Mouse (Mus musculus) neural tube, embryonic 14.5 days (tissue): ENCODE measurements at regions not wholly inside any gene's neighbourhood (a gene's known extent, or its start where the extent isn't known, plus 50 kb on each side); places are given as distances from the start of the nearest gene placed in this dataset.

Source experiments
- ATAC-seq: fragments of 200-750 bp; cut with Nextera tagmentation; 2 replicates; pipeline ENCODE4 v1.8.0; 2017; ENCODE audit warnings: low read depth, mild to moderate bottlenecking, moderate TSS enrichment, moderate library complexity
- H3K27ac ChIP-seq: fragments of 300-500 bp; sonication (generic); 2 replicates; pipeline ENCODE4 v1.5.1; 2014; ENCODE audit warnings: low read depth, mild to moderate bottlenecking, control low read depth, low read length, moderate library complexity, mixed read lengths
- H3K27me3 ChIP-seq: fragments of 300-500 bp; sonication (generic); 2 replicates; pipeline ENCODE4 v1.6.1; 2014; ENCODE audit warnings: low read length; ENCODE audit not compliant: control insufficient read depth, insufficient read depth
- H3K36me3 ChIP-seq: fragments of 300-500 bp; sonication (generic); 2 replicates; pipeline ENCODE4 v1.6.1; 2014; ENCODE audit warnings: low read length, mixed read lengths; ENCODE audit not compliant: control insufficient read depth, insufficient read depth
- H3K4me1 ChIP-seq: fragments of 300-500 bp; sonication (generic); 2 replicates; pipeline ENCODE4 v1.6.1; 2014; ENCODE audit warnings: low read length; ENCODE audit not compliant: control insufficient read depth, insufficient read depth
- H3K4me2 ChIP-seq: fragments of 300-500 bp; sonication (generic); 2 replicates; pipeline ENCODE4 v1.6.1; 2014; ENCODE audit warnings: mild to moderate bottlenecking, low read depth, low read length, control low read depth
- H3K4me3 ChIP-seq: fragments of 300-500 bp; sonication (generic); 2 replicates; pipeline ENCODE4 v1.5.1; 2014; ENCODE audit warnings: low read depth, low read length, control low read depth, mixed read lengths
- H3K9ac ChIP-seq: fragments of 300-500 bp; sonication (generic); replicated peaks from 2 replicates; pipeline ENCODE4 v1.6.1; 2014; ENCODE audit warnings: low read depth, mild to moderate bottlenecking, control low read depth, low read length, mixed read lengths
- H3K9me3 ChIP-seq: fragments of 300-500 bp; sonication (generic); 2 replicates; pipeline ENCODE4 v1.6.1; 2016; ENCODE audit warnings: low read length; ENCODE audit not compliant: control insufficient read depth
- WGBS: fragments of 180-500 bp; shearing (Covaris S2); extraction: QIAGEN DNeasy Blood & Tissue Kit; methylation state at CpG from one replicate; pipeline ENCODE4 v1.1.7; 2014; 5-methylcytosine and 5-hydroxymethylcytosine counted together

- peaks cover 5% of the 10 kb centered on the region; the same call in 1 of the 2 replicates for H3K4me1 ChIP-seq
- no peaks in the 10 kb centered on the region for H3K27me3 ChIP-seq
- H3K4me3 ChIP-seq: no peak overlapping the region
- H3K27ac ChIP-seq: peak overlapping the region; percentile 49; the same call in 1 of the 2 replicates
- H3K9me3 ChIP-seq: no peaks in the 10 kb centered on the region
- no peak; the same call in 1 of the 2 replicates for ATAC-seq
- no peaks in the 10 kb centered on the region for H3K36me3 ChIP-seq
- H3K4me2 ChIP-seq: no peak overlapping the region
- 44% methylated on average over 6 of the region's 6 CpGs for WGBS
- H3K9ac ChIP-seq: no peak overlapping the region
Measured at GRCm38 (mm10) chr9:51637131-51637920, 127.8 kb upstream of the Arhgap20 start.

- Histone ChIP-seq H3K9ac (no peak overlapping the region), H3K27ac (no peak overlapping the region), H3K4me2 (no peak overlapping the region), H3K9me3 (no peaks in the 10 kb centered on the region), H3K4me3 (no peak overlapping the region), H3K27me3 (no peaks in the 10 kb centered on the region), H3K4me1 (peaks cover 5% of the 10 kb centered on the region; the same call in 1 of the 2 replicates), H3K36me3 (no peaks in the 10 kb centered on the region)
- 80% methylated on average over 4 of the region's 4 CpGs for WGBS
- ATAC-seq: no peak
Measured at GRCm38 (mm10) chr9:51641706-51642105, 123.4 kb upstream of the Arhgap20 start.

GRCm38 (mm10) chr9:51645426-51645825 lies 119.7 kb upstream of the Arhgap20 start:
- Histone ChIP-seq H3K4me2 (no peak overlapping the region), H3K9me3 (no peaks in the 10 kb centered on the region), H3K36me3 (no peaks in the 10 kb centered on the region), H3K27me3 (no peaks in the 10 kb centered on the region), H3K9ac (no peak overlapping the region), H3K27ac (no peak overlapping the region), H3K4me1 (no peaks in the 10 kb centered on the region), H3K4me3 (no peak overlapping the region)
- no peak for ATAC-seq
- 72% methylated on average over 1 of the region's 1 CpGs for WGBS

- peak overlapping the region; percentile 60; the same call in 1 of the 2 replicates for H3K27ac ChIP-seq
- H3K9ac ChIP-seq: no peak overlapping the region
- ATAC-seq: peak; percentile 75
- H3K4me2 ChIP-seq: no peak overlapping the region
- peaks cover 4% of the 10 kb centered on the region; the same call in 1 of the 2 replicates for H3K4me1 ChIP-seq
- H3K4me3 ChIP-seq: no peak overlapping the region
- no peaks in the 10 kb centered on the region for H3K9me3 ChIP-seq
- no peaks in the 10 kb centered on the region for H3K27me3 ChIP-seq
- 28% methylated on average over 4 of the region's 4 CpGs for WGBS
- no peaks in the 10 kb centered on the region for H3K36me3 ChIP-seq
Measured at GRCm38 (mm10) chr9:51653376-51654292, 111.5 kb upstream of the Arhgap20 start.

- Histone ChIP-seq H3K9me3 (no peaks in the 10 kb centered on the region), H3K9ac (no peak overlapping the region), H3K4me2 (no peak overlapping the region), H3K36me3 (no peaks in the 10 kb centered on the region), H3K27me3 (no peaks in the 10 kb centered on the region), H3K4me3 (no peak overlapping the region), H3K4me1 (peaks cover 4% of the 10 kb centered on the region; the same call in 1 of the 2 replicates), H3K27ac (no peak overlapping the region)
- no peak for ATAC-seq
- WGBS: 93% methylated on average over 1 of the region's 1 CpGs
Measured at GRCm38 (mm10) chr9:51654645-51655044, 110.5 kb upstream of the Arhgap20 start.

- Histone ChIP-seq H3K27ac (no peak overlapping the region), H3K36me3 (no peaks in the 10 kb centered on the region), H3K27me3 (no peaks in the 10 kb centered on the region), H3K9me3 (no peaks in the 10 kb centered on the region), H3K4me1 (peaks cover 4% of the 10 kb centered on the region; the same call in 1 of the 2 replicates), H3K4me2 (no peak overlapping the region), H3K4me3 (no peak overlapping the region), H3K9ac (no peak overlapping the region)
- 85% methylated on average over 1 of the region's 1 CpGs for WGBS
- no peak for ATAC-seq
Measured at GRCm38 (mm10) chr9:51657796-51658195, 107.3 kb upstream of the Arhgap20 start.

GRCm38 (mm10) chr9:51660908-51661874 lies 103.9 kb upstream of the Arhgap20 start:
- no peak overlapping the region for H3K27ac ChIP-seq

GRCm38 (mm10) chr9:51661911-51662310 lies 103.2 kb upstream of the Arhgap20 start:
- no peaks in the 10 kb centered on the region for H3K9me3 ChIP-seq

More at GRCm38 (mm10) chr9:51660908-51661874, 103.9 kb upstream of the Arhgap20 start:
- Histone ChIP-seq H3K4me2 (no peak overlapping the region), H3K4me1 (no peaks in the 10 kb centered on the region), H3K4me3 (no peak overlapping the region), H3K27me3 (no peaks in the 10 kb centered on the region), H3K9me3 (no peaks in the 10 kb centered on the region), H3K36me3 (no peaks in the 10 kb centered on the region), H3K9ac (no peak overlapping the region)
- WGBS: 75% methylated on average over 7 of the region's 7 CpGs
- no peak for ATAC-seq

More at GRCm38 (mm10) chr9:51661911-51662310, 103.2 kb upstream of the Arhgap20 start:
- Histone ChIP-seq H3K4me1 (no peaks in the 10 kb centered on the region), H3K4me3 (no peak overlapping the region), H3K27me3 (no peaks in the 10 kb centered on the region), H3K36me3 (no peaks in the 10 kb centered on the region), H3K9ac (no peak overlapping the region), H3K27ac (no peak overlapping the region), H3K4me2 (no peak overlapping the region)
- ATAC-seq: no peak
- 87% methylated on average over 2 of the region's 2 CpGs for WGBS
